Mouse (Mus musculus) liver, embryonic 14 days (tissue): ENCODE results near the gene Trim80. TPM values are rescaled to one million over a fixed set of nuclear protein-coding genes. Genes with fewer than 3 reads are reported as not detected.

Experiments used
- polyA plus RNA-seq: library from polyadenylated mRNA; depleted of rRNA; stranded (reverse); fragments of >200 nt; gene quantifications from 2 replicates; pipeline ENCODE4 v1.2.3, GENCODE M21; 2012; rRNA removed

The Trim80 gene
- polyA plus RNA-seq: 0.05 TPM in 2 replicates

DNA sequence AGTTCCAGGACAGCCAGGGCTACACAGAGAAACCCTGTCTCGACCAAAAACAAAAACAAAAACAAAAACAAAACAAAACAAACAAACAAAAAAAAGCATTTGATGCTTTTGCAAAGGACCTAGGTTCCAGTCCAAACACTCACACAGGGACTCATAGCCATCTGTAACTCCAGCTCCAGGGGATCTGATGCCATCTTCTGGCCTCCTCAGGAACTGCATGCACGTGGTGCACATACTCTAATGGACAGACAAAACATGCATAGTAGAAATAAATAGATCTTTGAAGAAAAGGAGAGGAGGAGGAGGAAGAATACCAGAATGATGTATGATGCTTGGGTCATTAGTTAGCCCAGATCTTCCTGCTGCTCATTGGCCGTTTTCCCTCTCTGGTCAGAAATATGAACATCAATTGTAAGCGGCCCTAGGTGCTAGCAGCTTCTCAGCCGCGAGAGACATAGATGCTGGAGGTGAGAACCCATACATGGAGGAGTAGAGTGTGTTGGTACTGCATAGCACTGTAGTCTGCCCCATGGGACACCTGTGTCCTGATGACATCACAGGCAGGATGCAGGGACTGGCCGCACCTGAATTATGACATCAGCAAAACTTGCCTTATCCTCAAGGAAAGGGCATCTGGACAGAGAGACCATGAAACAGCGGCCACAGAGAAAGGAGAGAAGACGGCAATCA lies at the start of gene Trim80:
Gene Trim80, plus strand, starts transcription at position 640 of the 690 bp plus-strand sequence.

DNA sequence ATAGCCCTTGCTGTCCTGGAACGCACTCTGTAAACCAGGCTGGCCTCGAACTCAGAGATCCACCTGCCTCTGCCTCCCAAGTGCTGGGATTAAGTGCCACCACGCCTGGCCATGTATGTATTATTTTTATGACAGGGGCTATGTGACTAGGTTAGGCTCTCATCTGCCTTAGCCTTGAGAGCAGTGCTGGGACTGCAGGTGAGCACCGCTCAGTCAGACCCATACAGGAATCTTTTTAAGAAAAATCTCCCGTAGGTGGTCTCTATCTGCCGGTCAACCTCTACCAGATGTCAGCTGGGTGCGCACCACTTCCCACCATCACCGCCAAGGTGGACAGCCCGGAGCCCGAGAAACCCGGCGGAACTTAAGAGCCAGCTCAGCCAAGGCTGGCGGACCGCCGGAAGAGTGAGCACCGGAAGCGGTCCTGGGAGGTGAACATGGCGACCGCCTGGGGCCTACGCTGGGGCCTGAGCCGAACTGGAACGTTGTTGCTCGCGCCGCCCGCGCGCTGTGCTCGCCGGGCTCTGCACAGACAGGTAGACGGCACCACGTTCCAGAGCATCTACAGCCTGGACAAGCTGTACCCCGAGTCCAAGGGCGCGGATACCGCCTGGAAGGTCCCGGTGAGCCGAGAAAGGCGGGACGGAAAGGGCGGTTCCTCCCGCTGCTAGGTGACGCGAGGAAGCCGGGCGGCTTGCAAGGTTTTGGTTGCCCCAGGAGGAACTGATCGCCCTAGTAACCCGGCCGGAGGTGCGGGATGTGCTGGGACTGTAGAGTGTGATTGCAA lies 36.8 kb upstream of the Trim80 start, which contains the start of gene Mrpl58:
Gene Mrpl58, plus strand, starts transcription at position 415 of the 787 bp plus-strand sequence.

DNA sequence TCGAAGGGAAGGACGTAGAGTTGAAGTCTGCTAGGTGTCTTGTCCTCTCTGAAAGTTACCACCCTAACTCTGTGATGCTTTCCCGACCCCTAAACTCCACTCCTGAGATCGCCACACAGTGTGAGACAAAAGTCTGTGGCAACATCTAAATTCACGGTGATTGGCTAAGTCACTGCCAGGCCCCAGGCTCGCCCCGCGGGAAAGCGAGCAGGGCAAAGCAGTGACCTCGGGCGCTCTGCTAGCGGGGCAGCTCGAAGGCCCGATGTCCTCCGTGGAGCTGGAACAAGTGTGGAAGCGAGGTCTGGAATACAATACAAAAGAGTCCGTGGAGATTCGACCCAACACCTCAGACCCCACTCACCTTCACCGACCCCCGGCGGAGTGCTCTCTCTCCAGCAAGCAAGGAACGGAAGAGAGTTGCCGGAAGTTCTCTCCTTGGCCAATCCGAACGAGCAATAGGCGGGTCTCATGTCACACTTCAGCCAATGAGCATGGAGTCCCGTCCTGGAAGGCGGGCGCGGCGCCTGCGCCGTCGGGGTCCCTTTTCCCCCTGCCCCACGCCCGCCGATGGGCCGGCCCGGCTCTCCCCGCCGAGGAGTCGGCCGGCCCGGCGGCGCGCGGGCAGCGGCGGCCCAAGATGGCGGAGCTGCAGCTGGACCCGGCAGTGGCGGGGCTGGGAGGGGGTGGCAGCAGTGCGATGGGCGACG lies 20.7 kb upstream of the Trim80 start, which contains the start of the genes Atp5h and Kctd2:
Gene Atp5h, minus strand, starts transcription at position 432 of the 707 bp plus-strand sequence.
Gene Kctd2, plus strand, starts transcription at position 598 of the 707 bp plus-strand sequence.

DNA sequence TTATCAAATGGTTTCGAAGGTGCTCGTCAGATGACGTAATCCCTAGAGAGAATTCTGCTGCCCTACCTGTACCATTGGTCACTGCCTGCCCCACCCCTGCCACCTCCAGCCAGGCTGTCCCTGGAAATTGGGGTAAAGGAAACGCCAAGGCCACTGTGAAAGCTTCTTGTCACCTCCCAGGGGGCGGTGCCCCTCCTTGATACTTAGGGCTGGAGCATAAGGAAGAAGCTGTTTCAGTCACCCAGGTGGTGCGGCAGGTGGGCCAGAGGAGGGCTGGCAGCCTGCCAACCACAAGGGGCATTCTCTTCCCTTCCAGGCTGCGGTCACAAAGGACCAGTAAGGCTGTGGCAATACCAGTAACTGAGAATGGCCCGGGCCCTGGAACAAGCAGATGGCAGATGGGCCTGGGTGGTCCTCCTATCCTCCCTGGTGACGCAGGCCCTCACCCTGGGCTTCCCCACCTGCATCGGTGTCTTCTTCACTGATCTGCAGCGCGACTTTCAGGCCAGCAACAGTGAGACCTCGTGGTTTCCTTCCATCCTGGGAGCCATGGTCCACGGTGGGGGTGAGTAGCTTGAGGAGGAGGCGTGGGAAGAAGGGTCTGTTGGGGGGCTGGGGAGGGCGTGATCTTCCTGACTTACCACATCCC lies 22.0 kb downstream of the Trim80 start, which contains the start of gene Slc16a5:
Gene Slc16a5, plus strand, starts transcription at position 232 of the 649 bp plus-strand sequence.

DNA sequence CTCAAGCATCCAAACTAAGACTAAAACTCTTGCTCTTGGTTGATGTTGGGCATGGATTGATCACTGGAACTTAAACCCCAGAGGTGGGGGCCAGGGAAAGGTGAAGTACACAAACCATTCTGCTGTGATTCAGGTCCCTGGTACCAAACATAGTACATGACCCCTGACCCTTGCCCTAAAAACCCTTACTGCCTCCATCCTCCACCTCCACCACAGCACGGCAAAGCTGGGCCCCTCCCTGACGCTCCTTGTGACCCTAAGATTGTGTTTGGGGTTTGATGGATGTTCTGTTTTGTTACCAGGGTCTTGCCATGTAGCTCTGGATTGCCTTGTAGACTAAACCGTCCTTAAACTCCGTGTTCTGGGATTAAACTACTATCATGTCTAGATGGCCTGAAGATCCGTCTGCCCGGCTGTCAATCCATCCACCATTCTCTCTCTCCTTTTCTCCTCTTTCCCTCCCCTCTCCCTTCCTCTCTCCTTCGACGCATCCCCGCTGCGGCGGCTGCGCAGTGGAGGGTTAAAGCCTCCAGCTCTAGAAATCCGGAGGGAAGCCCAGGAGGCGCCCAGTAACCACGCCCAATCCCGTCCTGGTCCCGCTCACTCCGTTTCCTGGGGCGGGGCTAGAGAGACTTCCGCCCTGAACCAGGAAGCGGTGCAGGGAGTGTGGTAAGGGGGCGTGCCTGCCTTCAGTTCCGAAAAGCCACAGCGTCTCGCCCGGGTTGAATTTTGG lies 34.8 kb downstream of the Trim80 start, which contains the start of gene Armc7:
Gene Armc7, plus strand, starts transcription at position 643 of the 733 bp plus-strand sequence.

DNA sequence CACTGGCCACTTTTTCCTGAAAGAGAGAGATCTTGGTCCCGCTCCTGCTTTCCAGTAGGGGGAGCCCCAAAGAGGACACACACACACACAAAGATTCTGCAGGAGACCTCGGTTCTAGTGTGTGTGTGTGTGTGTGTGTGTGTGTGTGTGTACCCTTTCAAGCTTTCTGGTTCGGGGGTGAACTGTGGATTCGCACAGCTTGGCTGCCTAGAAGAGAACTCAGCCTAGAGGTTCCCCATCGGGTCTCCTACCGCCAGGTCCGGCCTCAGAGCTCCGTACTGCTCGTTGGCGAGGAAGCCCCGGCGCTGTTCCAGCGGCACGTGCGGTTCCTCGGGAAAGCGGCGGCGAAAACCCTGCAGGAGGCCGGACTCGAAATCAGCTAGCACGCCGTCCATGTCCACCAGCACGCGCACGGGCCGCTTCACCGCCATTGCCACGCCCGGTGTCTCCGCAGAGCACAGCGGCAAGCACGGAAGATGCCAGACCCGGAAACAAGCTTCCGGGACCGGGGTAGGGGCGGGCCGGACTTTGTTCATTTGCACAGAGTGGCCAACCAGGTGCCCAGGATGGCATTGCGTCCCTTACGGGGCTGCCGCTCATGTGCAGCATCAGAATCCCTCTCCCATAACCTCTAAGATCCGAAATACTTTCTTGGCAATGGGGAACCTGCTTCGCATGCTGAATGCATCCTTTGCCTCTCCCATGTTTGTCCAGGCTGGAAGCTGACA lies 51.2 kb downstream of the Trim80 start, which contains the start of gene Nt5c:
Gene Nt5c, minus strand, starts transcription at position 507 of the 728 bp plus-strand sequence.

Other genes starting within 250 kb of the Trim80 start
- gene Grin2c, start 173.3 kb upstream of the Trim80 start, polyA plus RNA-seq: 0.12 and 0.20 TPM in 2 replicates
- 12.0 and 14.4 TPM in 2 replicates for gene Fdxr, start 163.5 kb upstream of the Trim80 start, polyA plus RNA-seq
- gene Fads6, start 142.9 kb upstream of the Trim80 start, polyA plus RNA-seq: 6.1 and 6.9 TPM in 2 replicates
- gene Otop2, start 133.4 kb upstream of the Trim80 start, polyA plus RNA-seq: not detected in 2 replicates
- gene Ush1g, start 118.5 kb upstream of the Trim80 start, polyA plus RNA-seq: 0.05 and 0.07 TPM in 2 replicates
- gene Otop3, start 105.8 kb upstream of the Trim80 start, polyA plus RNA-seq: not detected in 2 replicates
- gene Hid1, start 72.8 kb upstream of the Trim80 start, polyA plus RNA-seq: 0.57 and 0.70 TPM in 2 replicates
- gene Cdr2l, start 58.6 kb upstream of the Trim80 start, polyA plus RNA-seq: 1.4 and 1.5 TPM in 2 replicates
- gene Mrpl58, start 36.8 kb upstream of the Trim80 start, polyA plus RNA-seq: 38.7 and 39.5 TPM in 2 replicates
- 362 and 391 TPM in 2 replicates for gene Atp5h, start 20.6 kb upstream of the Trim80 start, polyA plus RNA-seq
- gene Kctd2, start 20.4 kb upstream of the Trim80 start, polyA plus RNA-seq: 6.4 and 6.8 TPM in 2 replicates
- 0.05 TPM in 1 of 2 replicates, not detected in the other for gene Slc16a5, start 21.9 kb downstream of the Trim80 start, polyA plus RNA-seq
- 1.8 and 2.2 TPM in 2 replicates for gene Armc7, start 35.1 kb downstream of the Trim80 start, polyA plus RNA-seq
- gene Nt5c, start 51.3 kb downstream of the Trim80 start, polyA plus RNA-seq: 26.9 and 30.1 TPM in 2 replicates
- gene Jpt1, start 73.8 kb downstream of the Trim80 start, polyA plus RNA-seq: 141 and 165 TPM in 2 replicates
- gene Sumo2, start 95.7 kb downstream of the Trim80 start, polyA plus RNA-seq: 206 and 228 TPM in 2 replicates
- gene Nup85, start 123.9 kb downstream of the Trim80 start, polyA plus RNA-seq: 103 and 121 TPM in 2 replicates
- 23.4 and 26.4 TPM in 2 replicates for gene Mrps7, start 163.4 kb downstream of the Trim80 start, polyA plus RNA-seq
- gene Gga3, start 163.5 kb downstream of the Trim80 start, polyA plus RNA-seq: 8.0 and 9.9 TPM in 2 replicates
- gene Mif4gd, start 172.4 kb downstream of the Trim80 start, polyA plus RNA-seq: 23.5 and 27.8 TPM in 2 replicates
- 9.3 and 9.9 TPM in 2 replicates for gene Slc25a19, start 187.8 kb downstream of the Trim80 start, polyA plus RNA-seq